Mouse (Mus musculus): ENCODE results near the gene Tep1.

GRCm38 (mm10) chr14:50829878-50830277 lies 40.5 kb downstream of the Tep1 start:
- TF ChIP-seq CTCF (IDR thresholded peaks at IDR 0.05; ENCODE audit: control insufficient read depth, insufficient read depth, insufficient replicate concordance, low read depth, low read length): no peak
- no peak for TF ChIP-seq POLR2A (IDR thresholded peaks at IDR 0.05; ENCODE audit: control insufficient read depth, low read depth, low read length)
